Mouse (Mus musculus): Measurements from ENCODE around the gene E130114P18Rik.

The E130114P18Rik gene

GRCm38 (mm10) chr4:97805896-97806808, 28.3 kb upstream of the E130114P18Rik start:
- DNase-seq (ENCODE audit: extremely low read depth, low read depth): no peak

- DNase-seq (ENCODE audit: extremely low read depth, low read depth): no peak
Measured at GRCm38 (mm10) chr4:97805255-97805654, 27.4 kb upstream of the E130114P18Rik start.

DNA sequence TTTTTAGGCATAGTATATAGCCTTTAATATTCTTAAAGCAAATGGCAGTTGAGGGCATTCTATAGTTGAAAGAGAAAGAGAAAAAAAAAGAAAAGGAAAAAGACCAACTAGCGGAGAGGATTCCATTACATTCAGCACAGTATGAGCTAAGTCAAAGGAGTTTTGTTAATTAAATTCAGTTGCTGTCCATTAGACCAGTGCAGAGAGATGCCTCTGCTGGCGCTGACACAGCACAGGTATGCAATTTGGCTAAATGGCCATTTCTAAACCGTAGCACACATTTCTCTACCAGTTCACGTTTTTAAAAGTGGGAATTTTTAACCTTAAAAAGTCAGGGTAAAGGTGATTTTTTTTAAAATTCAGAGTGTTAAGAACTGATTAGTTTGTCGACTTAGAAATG, 26.8 kb upstream of the E130114P18Rik start:
- DNase-seq (ENCODE audit: extremely low read depth, low read depth): no peak

DNA sequence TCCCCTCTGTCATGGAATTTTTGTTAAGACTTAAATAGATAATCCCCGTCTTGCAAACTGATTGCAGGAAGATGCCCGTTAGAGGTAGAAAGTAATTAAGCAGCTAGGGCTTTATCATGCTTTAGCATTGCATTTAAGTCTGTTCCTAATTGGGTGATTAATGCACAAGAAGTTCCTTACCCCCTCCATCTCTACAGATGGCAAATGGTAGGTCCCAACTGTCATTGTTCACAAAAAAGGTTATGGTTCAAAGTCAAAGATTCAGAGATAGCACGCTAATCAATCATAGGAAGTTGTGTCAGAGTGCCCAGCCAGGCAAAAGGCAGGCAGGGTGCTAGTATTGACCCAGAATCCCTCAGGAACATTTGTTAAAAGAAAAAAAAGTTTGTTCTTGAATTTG, 25.9 kb upstream of the E130114P18Rik start:
- DNase-seq (ENCODE audit: extremely low read depth, low read depth): no peak

- no peak for DNase-seq (ENCODE audit: extremely low read depth, low read depth)
Measured at GRCm38 (mm10) chr4:97796505-97796904, 18.6 kb upstream of the E130114P18Rik start.

DNA sequence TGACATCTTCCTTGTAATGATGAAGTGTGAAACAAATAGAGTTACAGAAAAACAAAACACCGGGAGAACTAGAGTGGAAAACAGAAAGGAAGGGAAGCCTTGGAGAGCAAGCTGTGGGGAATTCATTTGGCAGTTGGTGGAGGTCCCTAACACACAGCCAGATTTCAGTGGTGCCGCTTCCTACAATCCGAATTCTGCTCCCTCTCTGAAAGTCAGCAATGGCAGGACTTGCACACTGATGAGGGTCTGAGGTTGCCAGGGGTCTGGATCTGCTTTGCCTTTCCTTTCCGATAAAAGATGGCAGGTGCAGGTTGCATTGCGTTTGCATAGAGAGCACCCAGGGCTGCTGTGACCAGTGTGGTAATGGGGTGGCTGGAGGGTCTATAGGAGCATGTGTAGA, 18.1 kb upstream of the E130114P18Rik start:
- DNase-seq (ENCODE audit: extremely low read depth, low read depth): no peak

GRCm38 (mm10) chr4:97794865-97795264, 17.0 kb upstream of the E130114P18Rik start:
- DNase-seq (ENCODE audit: extremely low read depth, low read depth): no peak

DNA sequence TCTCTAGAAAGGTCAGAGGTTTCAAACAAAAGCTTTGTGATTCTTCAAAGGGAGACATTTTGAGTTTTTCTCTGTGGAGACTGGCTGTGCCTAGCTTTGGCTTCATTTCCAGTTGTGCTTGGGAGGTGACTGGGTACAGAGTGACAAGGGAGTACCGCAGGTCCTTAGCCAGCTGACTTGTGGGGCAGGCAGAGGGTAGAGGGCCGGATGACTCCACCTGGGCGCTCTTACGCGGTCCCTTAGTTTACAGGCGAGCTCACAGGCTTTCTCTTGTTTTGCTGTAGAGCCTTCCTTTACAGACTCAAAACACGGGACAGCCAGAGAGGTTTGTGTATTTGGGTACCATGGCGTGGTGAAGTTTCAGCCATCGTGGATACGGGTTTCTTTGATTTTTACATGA, 16.1 kb upstream of the E130114P18Rik start:
- DNase-seq (ENCODE audit: extremely low read depth, low read depth): no peak

- no peak for DNase-seq (ENCODE audit: extremely low read depth, low read depth)
Measured at GRCm38 (mm10) chr4:97788537-97788936, 10.7 kb upstream of the E130114P18Rik start.

DNA sequence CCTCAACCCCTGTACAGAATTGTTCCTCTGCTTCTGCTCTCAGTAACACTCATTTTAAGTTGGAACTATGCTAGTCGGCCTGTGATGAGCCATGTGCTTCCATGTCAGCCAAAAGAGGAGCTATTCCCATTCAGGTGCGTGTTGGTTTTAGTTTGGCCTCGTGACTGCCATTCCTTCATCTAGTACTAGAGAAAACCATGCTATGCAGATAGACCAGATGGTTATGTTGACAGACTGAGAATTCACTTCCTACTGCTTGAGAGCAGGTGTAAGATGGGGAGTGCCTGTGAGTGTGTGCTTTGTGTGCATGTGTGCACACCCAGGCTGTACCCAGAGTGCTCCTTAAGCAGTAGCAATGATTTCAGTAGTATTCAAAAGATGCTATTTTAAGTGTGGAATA, 9.6 kb upstream of the E130114P18Rik start:
- DNase-seq (ENCODE audit: extremely low read depth, low read depth): no peak

- no peak for DNase-seq (ENCODE audit: extremely low read depth, low read depth)
Measured at GRCm38 (mm10) chr4:97786571-97786970, 8.7 kb upstream of the E130114P18Rik start.

GRCm38 (mm10) chr4:97785547-97786271, 7.8 kb upstream of the E130114P18Rik start:
- no peak for DNase-seq (ENCODE audit: extremely low read depth, low read depth)

- DNase-seq (ENCODE audit: extremely low read depth, low read depth): no peak
Measured at GRCm38 (mm10) chr4:97784236-97784635, 6.4 kb upstream of the E130114P18Rik start.

DNA sequence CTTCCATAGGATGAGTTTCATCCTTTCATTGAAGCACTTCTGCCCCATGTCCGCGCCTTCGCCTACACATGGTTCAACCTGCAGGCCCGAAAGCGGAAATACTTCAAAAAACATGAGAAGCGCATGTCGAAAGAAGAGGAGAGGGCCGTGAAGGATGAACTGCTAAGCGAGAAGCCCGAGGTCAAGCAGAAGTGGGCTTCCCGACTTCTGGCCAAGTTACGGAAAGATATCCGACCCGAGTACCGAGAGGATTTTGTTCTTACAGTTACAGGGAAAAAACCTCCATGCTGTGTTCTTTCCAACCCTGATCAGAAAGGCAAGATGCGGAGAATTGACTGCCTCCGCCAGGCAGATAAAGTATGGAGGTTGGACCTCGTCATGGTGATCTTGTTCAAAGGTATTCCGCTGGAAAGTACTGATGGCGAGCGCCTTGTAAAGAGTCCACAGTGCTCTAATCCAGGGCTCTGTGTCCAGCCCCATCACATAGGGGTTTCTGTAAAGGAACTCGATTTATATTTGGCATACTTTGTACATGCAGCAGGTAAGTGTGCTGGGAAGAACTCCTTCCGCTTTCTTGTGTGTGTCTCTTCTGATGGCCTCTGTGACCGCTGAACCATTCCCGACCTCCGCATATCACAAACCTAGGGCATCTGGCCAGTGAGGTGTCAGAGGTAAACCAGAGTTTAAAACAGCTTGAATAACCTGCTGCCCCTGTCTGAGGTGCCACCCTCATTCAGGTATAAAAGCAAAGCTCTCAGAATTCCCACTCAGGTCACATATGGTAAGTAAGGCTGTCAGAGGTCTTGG, 5.4 kb upstream of the E130114P18Rik start:
- no peak for DNase-seq (ENCODE audit: extremely low read depth, low read depth)

GRCm38 (mm10) chr4:97782497-97782896, 4.6 kb upstream of the E130114P18Rik start:
- no peak for DNase-seq (ENCODE audit: extremely low read depth, low read depth)

GRCm38 (mm10) chr4:97782069-97782468, 4.2 kb upstream of the E130114P18Rik start:
- no peak for DNase-seq (ENCODE audit: extremely low read depth, low read depth)

- DNase-seq (ENCODE audit: extremely low read depth, low read depth): no peak
Measured at GRCm38 (mm10) chr4:97780666-97781435, 3.0 kb upstream of the E130114P18Rik start.

DNA sequence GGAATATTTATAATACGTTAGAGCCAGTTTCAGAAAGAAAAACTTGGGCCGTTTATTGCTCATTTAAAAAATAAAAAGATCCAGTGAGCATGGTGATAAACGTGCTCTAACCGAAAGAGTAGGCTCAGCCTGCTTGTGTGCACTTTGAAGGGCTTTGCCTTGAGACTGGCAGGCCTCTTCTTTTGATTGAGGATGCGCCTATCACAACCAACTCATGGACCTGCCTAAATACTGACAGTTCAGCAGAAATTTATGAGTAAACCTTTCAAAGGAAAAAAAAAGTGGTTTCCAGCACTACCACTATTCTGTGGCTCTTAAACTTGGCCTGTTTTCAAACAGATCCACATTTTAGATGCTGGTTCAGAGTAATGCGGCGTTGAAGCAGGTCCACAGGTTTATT, 2.1 kb upstream of the E130114P18Rik start:
- DNase-seq (ENCODE audit: extremely low read depth, low read depth): no peak

DNA sequence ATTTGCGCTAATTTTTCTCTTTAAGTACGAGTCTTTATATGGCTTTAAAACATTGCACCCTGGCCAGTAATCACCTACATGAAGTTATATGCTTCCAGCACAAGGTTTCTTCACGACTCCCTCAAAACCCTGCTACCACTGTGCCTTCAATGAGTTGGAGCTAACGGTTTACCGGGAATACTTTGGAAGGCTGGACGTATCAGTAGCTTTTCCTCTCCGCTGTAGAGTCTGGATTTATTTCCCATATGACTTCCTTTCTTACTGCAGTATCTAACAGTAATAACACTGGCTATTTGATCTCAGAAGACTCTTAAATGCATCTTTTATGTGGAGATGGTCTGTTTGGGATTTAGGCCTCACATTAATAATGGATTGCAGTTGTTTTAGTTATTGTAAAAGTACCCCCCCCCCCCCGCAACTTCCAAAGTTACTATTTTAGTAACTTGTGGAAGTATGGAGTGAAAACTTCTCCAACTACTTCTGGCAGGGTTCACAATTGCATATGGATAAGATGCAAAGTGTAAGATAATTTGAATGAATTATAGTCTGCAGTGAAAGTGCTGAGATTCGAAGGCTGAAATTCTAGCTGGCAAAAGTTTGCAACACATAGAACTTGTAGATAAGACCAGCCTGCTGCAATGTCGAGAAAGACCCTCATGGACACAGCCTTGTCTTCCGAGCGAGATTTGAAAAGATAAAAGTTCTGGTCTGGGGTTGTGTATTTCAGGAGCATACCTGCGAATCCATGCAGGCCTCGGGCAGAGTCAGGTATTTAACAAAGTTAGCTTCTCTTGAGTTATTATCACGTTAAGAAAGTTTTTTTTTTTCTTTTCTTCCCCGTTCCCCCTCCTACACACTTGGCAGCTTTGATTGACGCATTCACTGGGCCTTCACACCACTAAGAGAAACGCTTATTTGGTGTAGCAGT, 1.4 kb upstream of the E130114P18Rik start:
- DNase-seq (ENCODE audit: extremely low read depth, low read depth): no peak
